Mouse (Mus musculus) frontal cortex, postnatal 10 days (tissue): ENCODE data around the gene Ccdc102a.

Experiments used
- DNase-seq, 2 experiments: peaks; one replicate each; pipeline ENCODE4 v3.0.0; 2022; ENCODE audit warnings: low spot score in 2 of 2, mixed read lengths in 1 of 2

The Ccdc102a gene

GRCm38 (mm10) chr8:94917851-94918495, at the start of gene Ccdc102a:
TSS of gene Ccdc102a (minus strand) at chr8:94918098.
- no peak for DNase-seq

- DNase-seq: no peak
Observed at GRCm38 (mm10) chr8:94967554-94967953, 49.7 kb upstream of the Ccdc102a start.

GRCm38 (mm10) chr8:94967071-94967470, 49.2 kb upstream of the Ccdc102a start:
- DNase-seq: no peak

GRCm38 (mm10) chr8:94966578-94966977, 48.7 kb upstream of the Ccdc102a start:
- no peak for DNase-seq

- DNase-seq: no peak
Observed at GRCm38 (mm10) chr8:94964828-94965227, 46.9 kb upstream of the Ccdc102a start.

GRCm38 (mm10) chr8:94962201-94962600, 44.3 kb upstream of the Ccdc102a start:
- no peak for DNase-seq

GRCm38 (mm10) chr8:94956078-94956574, 38.2 kb upstream of the Ccdc102a start:
- DNase-seq: no peak

- no peak for DNase-seq
Observed at GRCm38 (mm10) chr8:94954921-94955758, 37.2 kb upstream of the Ccdc102a start.

- no peak for DNase-seq
Observed at GRCm38 (mm10) chr8:94954368-94954737, 36.5 kb upstream of the Ccdc102a start.

- DNase-seq: no peak
Observed at GRCm38 (mm10) chr8:94953624-94954367, 35.9 kb upstream of the Ccdc102a start.

- no peak for DNase-seq
Observed at GRCm38 (mm10) chr8:94952086-94952485, 34.2 kb upstream of the Ccdc102a start.

- DNase-seq: no peak
Observed at GRCm38 (mm10) chr8:94950458-94950857, 32.6 kb upstream of the Ccdc102a start.

- peak; percentile 59 to 72 for DNase-seq
Observed at GRCm38 (mm10) chr8:94950046-94950445, 32.1 kb upstream of the Ccdc102a start.

GRCm38 (mm10) chr8:94949010-94949409, 31.1 kb upstream of the Ccdc102a start:
- no peak for DNase-seq

GRCm38 (mm10) chr8:94948421-94948820, 30.5 kb upstream of the Ccdc102a start:
- DNase-seq: no peak

- DNase-seq: peak; percentile 46 to 68
Observed at GRCm38 (mm10) chr8:94945185-94945584, 27.3 kb upstream of the Ccdc102a start.

GRCm38 (mm10) chr8:94942566-94942965, 24.7 kb upstream of the Ccdc102a start:
- peak in 1 of 2 experiments; percentile 54 for DNase-seq

- DNase-seq: no peak
Observed at GRCm38 (mm10) chr8:94935172-94935571, 17.3 kb upstream of the Ccdc102a start.

GRCm38 (mm10) chr8:94933918-94934317, 16.0 kb upstream of the Ccdc102a start:
- DNase-seq: no peak

- DNase-seq: no peak
Observed at GRCm38 (mm10) chr8:94928227-94928626, 10.3 kb upstream of the Ccdc102a start.

- no peak for DNase-seq
Observed at GRCm38 (mm10) chr8:94923405-94923804, 5.5 kb upstream of the Ccdc102a start, which contains the start of gene Adgrg5. TSS of gene Adgrg5 (plus strand) at chr8:94923694.

GRCm38 (mm10) chr8:94922602-94923001, 4.7 kb upstream of the Ccdc102a start:
- DNase-seq: no peak
